Mouse (Mus musculus): Measurements from ENCODE around the gene B4galnt4. TPM values are rescaled to one million over a fixed set of nuclear protein-coding genes. Genes with fewer than 3 reads are reported as not detected.

The B4galnt4 gene
- polyA plus RNA-seq, 1 experiment from 2014 or later = 12.1 TPM

DNA sequence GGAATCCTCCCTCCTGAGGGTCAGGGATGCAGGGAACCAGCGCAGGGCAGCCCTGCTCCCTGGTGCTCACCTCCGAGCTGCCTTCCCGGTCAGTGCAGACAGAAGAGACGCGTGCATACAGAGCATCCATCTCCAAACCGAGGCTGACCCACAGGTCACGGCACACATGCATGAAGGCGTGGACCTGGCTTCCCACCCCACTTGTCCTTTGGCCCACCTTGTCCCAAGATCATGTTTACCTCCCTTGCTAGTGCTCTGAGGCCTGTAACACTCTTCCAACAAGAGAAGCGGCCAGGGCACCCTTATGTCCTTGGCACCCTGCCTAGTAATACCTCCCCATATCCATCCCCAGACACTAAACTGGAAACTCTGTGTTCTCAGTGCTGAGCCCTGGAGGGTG, 55.0 kb downstream of the B4galnt4 start:
- Histone ChIP-seq H3K27ac (no peak overlapping the region), H3K9ac (no peak overlapping the region), H3K9me3 (no peaks in the 10 kb centered on the region), H3K4me1 (0 out of 2 replicates have a peak, but pooled peaks cover 8% of the 10 kb centered on the region), H3K36me3 (no peaks in the 10 kb centered on the region), H3K27me3 (peaks cover 4% of the 10 kb centered on the region; the same call in 1 of the 2 replicates), H3K4me3 (no peak overlapping the region), H3K4me2 (no peak overlapping the region)
- 91% methylated on average over 9 of the region's 9 CpGs for WGBS
- no peak for ATAC-seq (ENCODE audit: insufficient number of reproducible peaks, low FRiP score, low TSS enrichment, low read depth)

DNA sequence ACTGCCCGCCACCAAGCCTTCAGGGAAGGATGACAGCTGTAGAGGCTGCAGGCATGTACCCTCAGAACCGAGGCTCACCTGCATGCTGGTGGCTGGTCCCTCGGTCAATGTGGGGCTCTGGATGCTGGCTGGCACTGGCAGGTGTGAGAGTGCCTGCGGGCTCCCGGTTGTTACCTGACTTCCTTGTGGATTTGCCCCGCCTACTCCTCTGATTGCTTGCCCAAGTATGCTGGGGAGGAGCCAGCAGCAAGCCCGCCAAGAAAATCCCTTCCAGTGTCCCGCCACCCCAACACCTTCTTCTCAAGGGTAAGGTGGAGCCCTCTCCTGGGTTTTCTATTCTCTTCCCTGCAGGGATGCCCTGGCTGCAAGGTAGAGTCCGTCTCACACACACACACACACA, 56.7 kb downstream of the B4galnt4 start, which contains the start of gene Ano9:
Gene Ano9, minus strand, starts transcription at position 171 of the 400 bp plus-strand sequence.
- Histone ChIP-seq H3K36me3 (no peaks in the 10 kb centered on the region), H3K4me3 (peak within 1 kb of the TSS; percentile 7), H3K27ac (no peak within 1 kb of the TSS), H3K9me3 (no peaks in the 10 kb centered on the region), H3K4me1 (peaks cover 12% of the 10 kb centered on the region), H3K27me3 (peaks cover 4% of the 10 kb centered on the region; the same call in 1 of the 2 replicates), H3K9ac (no peak within 1 kb of the TSS), H3K4me2 (peak within 1 kb of the TSS; percentile 26; the same call in 1 of the 2 replicates)
- WGBS = 9% methylated on average over 9 of the region's 9 CpGs
- no peak for ATAC-seq (ENCODE audit: insufficient number of reproducible peaks, low FRiP score, low TSS enrichment, low read depth)

DNA sequence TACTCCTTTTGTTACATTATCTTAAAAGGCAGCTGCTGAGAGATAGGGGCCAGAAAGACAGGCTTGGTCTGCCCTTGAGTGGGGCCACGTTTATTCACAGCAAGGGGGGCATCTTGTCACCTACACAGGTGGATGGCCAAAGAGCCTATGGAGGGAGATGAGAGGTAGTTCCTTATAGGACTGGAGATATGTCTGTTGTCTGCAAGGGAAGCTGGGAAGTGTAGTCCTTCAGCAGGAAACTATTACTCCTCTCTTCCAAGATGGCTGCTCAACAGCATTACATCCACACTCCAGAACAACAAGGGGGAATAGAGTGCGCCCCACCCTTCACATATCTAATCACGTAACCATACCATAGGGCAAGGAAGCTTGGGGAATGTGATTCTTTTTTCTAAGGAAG, 58.6 kb downstream of the B4galnt4 start:
- Histone ChIP-seq H3K4me3 (no peak overlapping the region), H3K9me3 (no peaks in the 10 kb centered on the region), H3K27ac (no peak overlapping the region), H3K9ac (no peak overlapping the region), H3K27me3 (peaks cover 4% of the 10 kb centered on the region; the same call in 1 of the 2 replicates), H3K36me3 (no peaks in the 10 kb centered on the region), H3K4me1 (peaks cover 18% of the 10 kb centered on the region), H3K4me2 (no peak overlapping the region)
- ATAC-seq (ENCODE audit: insufficient number of reproducible peaks, low FRiP score, low TSS enrichment, low read depth) = no peak
- WGBS = 74% methylated on average over 3 of the region's 3 CpGs

DNA sequence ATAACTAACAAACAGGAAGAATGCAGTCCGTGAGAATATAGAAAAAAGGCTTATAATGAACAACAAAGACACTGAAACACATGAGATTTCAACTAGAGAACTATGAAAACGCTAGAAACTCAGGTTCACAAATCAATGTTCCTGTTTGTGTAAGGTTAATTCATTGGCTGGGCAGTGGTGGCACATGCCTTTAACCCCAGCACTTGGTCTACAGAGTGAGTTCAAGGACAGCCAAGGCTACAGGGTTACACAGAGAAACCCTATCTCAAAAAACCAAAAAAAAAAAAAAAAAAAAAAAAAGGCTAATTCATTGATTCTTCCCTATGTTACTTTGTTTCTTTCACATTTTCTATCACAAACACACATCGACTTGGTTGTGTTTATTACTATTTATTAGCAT, 59.7 kb downstream of the B4galnt4 start:
- WGBS = 72% methylated on average over 3 of the region's 3 CpGs
- ATAC-seq (ENCODE audit: insufficient number of reproducible peaks, low FRiP score, low TSS enrichment, low read depth) = no peak
- peaks cover 4% of the 10 kb centered on the region; the same call in 1 of the 2 replicates for H3K27me3 ChIP-seq
- H3K4me2 ChIP-seq = no peak overlapping the region
- H3K36me3 ChIP-seq = no peaks in the 10 kb centered on the region
- peaks cover 18% of the 10 kb centered on the region for H3K4me1 ChIP-seq
- no peak overlapping the region for H3K9ac ChIP-seq
- H3K27ac ChIP-seq = no peak overlapping the region
- H3K4me3 ChIP-seq = no peak overlapping the region
- no peaks in the 10 kb centered on the region for H3K9me3 ChIP-seq

DNA sequence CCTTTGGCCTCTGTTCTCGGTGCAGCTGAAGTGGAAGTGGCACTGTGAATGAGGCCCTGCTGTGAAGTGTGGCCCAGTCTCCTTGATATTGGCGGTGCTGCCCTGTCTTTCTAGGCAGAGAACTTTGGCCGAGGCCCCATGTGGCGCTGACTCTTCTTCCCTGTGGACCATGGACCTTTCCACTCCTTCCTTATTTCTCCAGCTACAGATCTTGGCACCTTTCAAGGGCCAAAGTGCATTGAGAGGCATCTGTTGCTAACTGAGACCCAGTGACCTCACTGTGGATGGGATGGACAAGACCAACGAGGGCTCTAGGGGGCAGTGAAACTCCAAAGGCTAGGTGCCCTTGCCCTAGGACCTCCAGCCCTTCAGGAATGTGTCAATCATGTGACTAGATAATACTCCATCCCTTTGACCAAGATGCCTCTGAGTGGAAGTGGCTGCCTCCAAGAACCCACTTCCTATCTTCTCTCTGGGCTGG, 60.2 kb downstream of the B4galnt4 start:
- no peak overlapping the region for H3K4me2 ChIP-seq
- H3K9ac ChIP-seq = no peak overlapping the region
- peaks cover 1% of the 10 kb centered on the region; the same call in 1 of the 2 replicates for H3K27me3 ChIP-seq
- H3K27ac ChIP-seq = no peak overlapping the region
- WGBS = 76% methylated on average over 5 of the region's 5 CpGs
- no peak for ATAC-seq (ENCODE audit: insufficient number of reproducible peaks, low FRiP score, low TSS enrichment, low read depth)
- H3K36me3 ChIP-seq = no peaks in the 10 kb centered on the region
- peaks cover 18% of the 10 kb centered on the region for H3K4me1 ChIP-seq
- no peak overlapping the region for H3K4me3 ChIP-seq
- no peaks in the 10 kb centered on the region for H3K9me3 ChIP-seq

Other genes with a start within 250 kb of the B4galnt4 start
- 0.67 and 1.00 TPM in 2 replicates for gene Zfp941, start 238.9 kb upstream of the B4galnt4 start, polyA plus RNA-seq (2015; fragmentation: Nextera tagmentation; extraction: Ambion mirVana)
- gene Urah, start 226.1 kb upstream of the B4galnt4 start, polyA plus RNA-seq (2015; fragmentation: Nextera tagmentation; extraction: Ambion mirVana) = 38.4 and 59.3 TPM in 2 replicates
- gene Scgb1c1, start 215.6 kb upstream of the B4galnt4 start, polyA plus RNA-seq (2015; fragmentation: Nextera tagmentation; extraction: Ambion mirVana) = not detected in 2 replicates
- not detected in 2 replicates for gene Odf3, start 213.3 kb upstream of the B4galnt4 start, polyA plus RNA-seq (2015; fragmentation: Nextera tagmentation; extraction: Ambion mirVana)
- gene Gm45785, start 204.8 kb upstream of the B4galnt4 start, polyA plus RNA-seq (2015; fragmentation: Nextera tagmentation; extraction: Ambion mirVana) = not detected in 2 replicates
- gene Ric8a, start 204.1 kb upstream of the B4galnt4 start, polyA plus RNA-seq (2015; fragmentation: Nextera tagmentation; extraction: Ambion mirVana) = 85.7 and 90.6 TPM in 2 replicates
- 70.7 and 71.6 TPM in 2 replicates for gene Bet1l, start 203.5 kb upstream of the B4galnt4 start, polyA plus RNA-seq (2015; fragmentation: Nextera tagmentation; extraction: Ambion mirVana)
- gene Psmd13, start 179.1 kb upstream of the B4galnt4 start, polyA plus RNA-seq (2015; fragmentation: Nextera tagmentation; extraction: Ambion mirVana) = 201 and 214 TPM in 2 replicates
- gene Sirt3, start 178.8 kb upstream of the B4galnt4 start, polyA plus RNA-seq (2015; fragmentation: Nextera tagmentation; extraction: Ambion mirVana) = 22.7 and 25.6 TPM in 2 replicates
- gene Cox8b, start 160.7 kb upstream of the B4galnt4 start, polyA plus RNA-seq (2015; fragmentation: Nextera tagmentation; extraction: Ambion mirVana) = 19.6 and 58.3 TPM in 2 replicates
- 0.28 and 0.45 TPM in 2 replicates for gene Nlrp6, start 140.2 kb upstream of the B4galnt4 start, polyA plus RNA-seq (2015; fragmentation: Nextera tagmentation; extraction: Ambion mirVana)
- 23.1 and 24.9 TPM in 2 replicates for gene Pgghg, start 119.7 kb upstream of the B4galnt4 start, polyA plus RNA-seq (2015; fragmentation: Nextera tagmentation; extraction: Ambion mirVana)
- gene Ifitm5, start 110.8 kb upstream of the B4galnt4 start, polyA plus RNA-seq (2015; fragmentation: Nextera tagmentation; extraction: Ambion mirVana) = 46.1 and 62.9 TPM in 2 replicates
- 0.47 TPM in 1 of 2 replicates, not detected in the other for gene Gm45717, start 105.2 kb upstream of the B4galnt4 start, polyA plus RNA-seq (2015; fragmentation: Nextera tagmentation; extraction: Ambion mirVana)
- gene Ifitm2, start 105.1 kb upstream of the B4galnt4 start, polyA plus RNA-seq (2015; fragmentation: Nextera tagmentation; extraction: Ambion mirVana) = 1,488 and 1,547 TPM in 2 replicates
- gene Ifitm1, start 93.9 kb upstream of the B4galnt4 start, polyA plus RNA-seq (2015; fragmentation: Nextera tagmentation; extraction: Ambion mirVana) = 71.7 and 74.6 TPM in 2 replicates
- 217 and 218 TPM in 2 replicates for gene Ifitm3, start 50.3 kb upstream of the B4galnt4 start, polyA plus RNA-seq (2015; fragmentation: Nextera tagmentation; extraction: Ambion mirVana)
- 1.0 and 1.3 TPM in 2 replicates for gene Ifitm6, start 43.2 kb upstream of the B4galnt4 start, polyA plus RNA-seq (2015; fragmentation: Nextera tagmentation; extraction: Ambion mirVana)
- not detected in 2 replicates for gene Gm17387, start 32.0 kb upstream of the B4galnt4 start, polyA plus RNA-seq (2015; fragmentation: Nextera tagmentation; extraction: Ambion mirVana)
- gene Pkp3, start 17.1 kb downstream of the B4galnt4 start, polyA plus RNA-seq (2015; fragmentation: Nextera tagmentation; extraction: Ambion mirVana) = 150 and 151 TPM in 2 replicates
- gene Sigirr, start 39.5 kb downstream of the B4galnt4 start, polyA plus RNA-seq (2015; fragmentation: Nextera tagmentation; extraction: Ambion mirVana) = 3.3 and 3.8 TPM in 2 replicates
- 23.4 and 24.1 TPM in 2 replicates for gene Ano9, start 56.7 kb downstream of the B4galnt4 start, polyA plus RNA-seq (2015; fragmentation: Nextera tagmentation; extraction: Ambion mirVana)
- gene Ptdss2, start 61.3 kb downstream of the B4galnt4 start, polyA plus RNA-seq (2015; fragmentation: Nextera tagmentation; extraction: Ambion mirVana) = 69.4 and 70.0 TPM in 2 replicates
- gene Rnh1, start 111.8 kb downstream of the B4galnt4 start, polyA plus RNA-seq (2015; fragmentation: Nextera tagmentation; extraction: Ambion mirVana) = 279 and 294 TPM in 2 replicates
- 164 and 165 TPM in 2 replicates for gene Hras, start 132.9 kb downstream of the B4galnt4 start, polyA plus RNA-seq (2015; fragmentation: Nextera tagmentation; extraction: Ambion mirVana)
- gene Lrrc56, start 133.1 kb downstream of the B4galnt4 start, polyA plus RNA-seq (2015; fragmentation: Nextera tagmentation; extraction: Ambion mirVana) = 8.0 and 9.0 TPM in 2 replicates
- gene Lmntd2, start 153.0 kb downstream of the B4galnt4 start, polyA plus RNA-seq (2015; fragmentation: Nextera tagmentation; extraction: Ambion mirVana) = 1.7 and 2.2 TPM in 2 replicates
- gene Rassf7, start 154.8 kb downstream of the B4galnt4 start, polyA plus RNA-seq (2015; fragmentation: Nextera tagmentation; extraction: Ambion mirVana) = 56.1 and 58.6 TPM in 2 replicates
- gene Phrf1, start 167.7 kb downstream of the B4galnt4 start, polyA plus RNA-seq (2015; fragmentation: Nextera tagmentation; extraction: Ambion mirVana) = 64.3 and 68.9 TPM in 2 replicates
- 3.1 and 3.4 TPM in 2 replicates for gene Irf7, start 205.4 kb downstream of the B4galnt4 start, polyA plus RNA-seq (2015; fragmentation: Nextera tagmentation; extraction: Ambion mirVana)
- gene Cdhr5, start 215.7 kb downstream of the B4galnt4 start, polyA plus RNA-seq (2015; fragmentation: Nextera tagmentation; extraction: Ambion mirVana) = 0.19 and 0.29 TPM in 2 replicates
- gene Sct, start 218.0 kb downstream of the B4galnt4 start, polyA plus RNA-seq (2015; fragmentation: Nextera tagmentation; extraction: Ambion mirVana) = 11.3 and 16.5 TPM in 2 replicates
- 1.5 TPM in 2 replicates for gene Drd4, start 230.9 kb downstream of the B4galnt4 start, polyA plus RNA-seq (2015; fragmentation: Nextera tagmentation; extraction: Ambion mirVana)

Measured in limb, embryonic 15.5 days (tissue).